Mouse (Mus musculus) midbrain, embryonic 15.5 days (tissue): ENCODE results near the gene Galnt16. TPM values are rescaled to one million over a fixed set of nuclear protein-coding genes. Genes with fewer than 3 reads are reported as not detected.

Source experiments
- ATAC-seq: fragments of 200-750 bp; cut with Nextera tagmentation; replicated peaks from 2 replicates; pipeline ENCODE4 v1.8.0; 2017; ENCODE audit warnings: moderate TSS enrichment
- H3K27ac ChIP-seq: fragments of 300-500 bp; sonication (generic); 2 replicates; pipeline ENCODE4 v1.5.1; 2015; ENCODE audit warnings: mild to moderate bottlenecking, inconsistent platforms
- H3K27me3 ChIP-seq: fragments of 300-500 bp; sonication (generic); replicated peaks from 2 replicates; pipeline ENCODE4 v1.6.1; 2015; ENCODE audit warnings: inconsistent platforms
- H3K36me3 ChIP-seq: fragments of 300-500 bp; sonication (generic); replicated peaks from 2 replicates; pipeline ENCODE4 v1.6.1; 2015; ENCODE audit warnings: inconsistent platforms
- H3K4me1 ChIP-seq: fragments of 300-500 bp; sonication (generic); 2 replicates; pipeline ENCODE4 v1.6.1; 2015; ENCODE audit warnings: inconsistent platforms
- H3K4me2 ChIP-seq: fragments of 300-500 bp; sonication (generic); 2 replicates; pipeline ENCODE4 v1.6.1; 2015; ENCODE audit warnings: inconsistent platforms, mild to moderate bottlenecking, moderate library complexity
- H3K4me3 ChIP-seq: fragments of 300-500 bp; sonication (generic); 2 replicates; pipeline ENCODE4 v1.5.1; 2015; ENCODE audit warnings: mild to moderate bottlenecking, inconsistent platforms
- H3K9ac ChIP-seq: fragments of 300-500 bp; sonication (generic); 2 replicates; pipeline ENCODE4 v1.6.1; 2015; ENCODE audit warnings: mild to moderate bottlenecking, inconsistent platforms
- H3K9me3 ChIP-seq: fragments of 300-500 bp; sonication (generic); 2 replicates; pipeline ENCODE4 v1.6.1; 2016; ENCODE audit warnings: inconsistent platforms
- WGBS: fragments of 180-500 bp; shearing (Covaris S2); methylation state at CpG from one replicate; pipeline ENCODE4 v1.1.7; 2015; ENCODE audit warnings: mixed read lengths; 5-methylcytosine and 5-hydroxymethylcytosine counted together
- polyA plus RNA-seq: library from polyadenylated mRNA; unstranded; fragments of >200 nt; fragmentation: Nextera tagmentation; extraction: Ambion mirVana; gene quantifications from 2 replicates; pipeline ENCODE4 v1.2.1, GENCODE M21; 2015

Galnt16 gene
- polyA plus RNA-seq, 1 experiment from 2014 or later = 42.4 TPM

DNA sequence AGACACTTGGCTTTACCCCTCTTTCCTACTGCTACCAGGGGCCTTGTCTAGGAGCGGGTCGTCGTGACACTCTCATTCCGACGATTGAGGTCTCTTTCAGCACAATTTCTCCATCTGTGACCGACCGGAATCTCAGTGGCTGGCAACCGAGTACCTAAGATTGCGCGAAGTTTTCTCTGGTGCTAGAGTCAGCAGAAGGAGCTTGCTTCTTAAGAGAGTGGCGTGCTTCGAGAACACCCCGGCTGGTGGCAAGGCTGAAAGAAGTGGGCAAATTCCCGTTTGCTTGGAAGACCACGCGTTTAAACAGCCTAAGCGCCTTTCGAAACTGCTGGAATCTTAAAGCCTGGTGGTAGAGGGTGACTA is 126.4 kb downstream of the Galnt16 start:
- Histone ChIP-seq H3K27ac (peak overlapping the region; percentile 89; the same call in 1 of the 2 replicates), H3K9me3 (no peaks in the 10 kb centered on the region), H3K27me3 (no peaks in the 10 kb centered on the region), H3K4me1 (peaks cover 52% of the 10 kb centered on the region), H3K4me3 (peak overlapping the region; percentile 75), H3K9ac (peak overlapping the region; percentile 53), H3K36me3 (peaks cover 7% of the 10 kb centered on the region), H3K4me2 (peak overlapping the region; percentile 70)
- ATAC-seq = no peak
- 9% methylated on average over 18 of the region's 18 CpGs for WGBS

DNA sequence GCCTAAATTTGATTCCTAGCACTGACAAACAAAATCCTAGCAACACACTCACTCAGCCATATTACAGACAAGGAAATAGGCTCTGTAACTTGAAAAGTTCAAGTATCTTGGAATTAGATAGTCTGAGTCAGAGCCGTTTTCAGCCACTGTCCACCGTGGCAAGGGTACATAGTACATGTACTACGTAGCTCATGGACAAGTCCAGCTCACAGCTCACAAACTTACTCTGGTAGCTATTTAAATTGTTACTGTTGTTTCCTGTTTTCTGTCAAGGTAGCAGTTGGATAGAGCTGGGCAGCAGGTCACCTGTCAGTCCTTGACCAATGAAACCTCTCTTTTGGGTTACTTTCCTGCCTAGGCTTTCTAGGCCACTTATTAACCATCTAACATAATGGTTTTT is 128.3 kb downstream of the Galnt16 start:
- no peaks in the 10 kb centered on the region for H3K36me3 ChIP-seq
- no peak for ATAC-seq
- H3K4me1 ChIP-seq = peaks cover 54% of the 10 kb centered on the region
- H3K4me2 ChIP-seq = peak overlapping the region; percentile 70
- peak overlapping the region; percentile 75; the same call in 1 of the 2 replicates for H3K4me3 ChIP-seq
- no peak overlapping the region for H3K27ac ChIP-seq
- no peaks in the 10 kb centered on the region for H3K27me3 ChIP-seq
- H3K9me3 ChIP-seq = no peaks in the 10 kb centered on the region
- no peak overlapping the region for H3K9ac ChIP-seq
- WGBS = 94% methylated on average over 3 of the region's 3 CpGs

DNA sequence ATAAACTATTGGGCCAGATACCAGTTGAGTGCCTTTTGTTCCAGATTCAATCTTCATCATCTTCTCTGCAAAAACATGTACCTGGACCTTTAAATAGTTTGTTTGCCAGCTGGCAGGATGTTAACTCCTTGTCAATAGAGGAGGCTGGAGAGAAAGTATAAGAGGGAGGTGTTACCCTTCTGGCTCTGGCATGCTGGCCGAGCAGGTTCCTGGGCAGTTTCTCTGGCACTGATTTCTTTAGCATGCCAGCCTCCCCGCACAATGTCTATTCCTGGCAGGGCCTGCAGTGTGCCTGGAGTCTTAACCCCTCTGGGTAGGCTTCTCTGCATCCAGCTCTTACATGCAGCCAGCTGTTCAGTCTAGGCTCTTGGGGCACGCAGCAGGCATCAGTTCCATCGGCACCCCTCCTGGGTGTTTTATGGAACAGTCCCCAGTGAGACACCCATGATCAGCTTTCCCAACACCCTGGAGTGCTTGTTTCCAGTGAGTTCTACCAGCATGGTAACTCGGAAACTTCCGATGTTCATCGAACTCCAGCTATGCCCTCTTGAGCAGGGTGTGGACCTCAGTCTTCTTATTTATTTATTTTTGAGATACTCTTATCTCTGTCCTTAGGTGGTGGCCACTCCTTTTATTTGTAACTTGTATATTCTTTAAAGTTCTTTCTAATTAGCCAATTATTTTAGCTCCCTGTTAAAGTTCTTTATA is 136.0 kb downstream of the Galnt16 start:
- H3K4me3 ChIP-seq = no peak overlapping the region
- no peaks in the 10 kb centered on the region for H3K9me3 ChIP-seq
- no peak overlapping the region for H3K4me2 ChIP-seq
- no peaks in the 10 kb centered on the region for H3K27me3 ChIP-seq
- no peak overlapping the region for H3K27ac ChIP-seq
- H3K4me1 ChIP-seq = 0 out of 2 replicates have a peak, but pooled peaks cover 2% of the 10 kb centered on the region
- ATAC-seq = no peak
- 92% methylated on average over 7 of the region's 7 CpGs for WGBS
- H3K9ac ChIP-seq = no peak overlapping the region
- H3K36me3 ChIP-seq = no peaks in the 10 kb centered on the region

DNA sequence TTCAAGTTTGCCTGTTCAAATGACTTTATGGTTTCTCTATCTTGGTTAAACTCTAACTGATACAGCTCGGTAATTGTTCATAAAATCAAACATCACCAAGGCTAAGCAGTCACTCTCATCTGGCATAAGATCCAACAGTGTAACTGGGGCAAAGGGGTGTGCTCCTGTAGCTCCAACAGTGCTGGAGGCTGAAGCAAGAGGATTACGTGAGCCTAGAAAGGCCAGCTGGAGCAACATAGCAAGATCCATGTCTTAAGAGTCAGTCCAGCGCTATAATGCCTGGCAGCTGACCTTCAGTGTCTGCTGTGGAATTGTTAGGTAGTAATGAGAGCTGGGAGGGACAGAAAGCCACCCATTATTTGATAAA is 136.6 kb downstream of the Galnt16 start:
- H3K9me3 ChIP-seq = no peaks in the 10 kb centered on the region
- 90% methylated on average over 3 of the region's 3 CpGs for WGBS
- no peak overlapping the region for H3K4me3 ChIP-seq
- H3K9ac ChIP-seq = no peak overlapping the region
- H3K4me1 ChIP-seq = 0 out of 2 replicates have a peak, but pooled peaks cover 2% of the 10 kb centered on the region
- no peaks in the 10 kb centered on the region for H3K36me3 ChIP-seq
- no peak for ATAC-seq
- H3K4me2 ChIP-seq = no peak overlapping the region
- H3K27me3 ChIP-seq = no peaks in the 10 kb centered on the region
- H3K27ac ChIP-seq = no peak overlapping the region

DNA sequence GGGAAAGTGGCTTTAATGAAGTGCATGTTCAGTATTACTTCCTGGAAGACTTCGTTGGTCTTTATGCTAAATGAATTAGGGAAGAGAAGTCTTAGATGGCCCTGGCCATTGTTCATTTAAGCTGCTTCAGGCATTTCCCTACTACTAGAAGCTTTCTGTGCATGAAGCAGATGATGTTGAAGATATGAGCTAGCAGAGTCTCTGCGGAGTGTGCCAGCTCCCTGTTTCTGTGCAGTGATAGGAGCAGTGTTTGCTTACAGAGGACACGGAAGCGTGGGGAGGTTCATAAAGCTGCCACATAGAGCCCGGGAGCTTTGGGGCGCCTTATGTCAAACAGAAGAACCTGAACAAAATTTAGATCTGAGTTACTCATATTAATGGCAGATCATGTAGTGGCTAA is 140.6 kb downstream of the Galnt16 start:
- H3K4me2 ChIP-seq = no peak overlapping the region
- H3K27me3 ChIP-seq = no peaks in the 10 kb centered on the region
- no peak overlapping the region for H3K27ac ChIP-seq
- WGBS = 86% methylated on average over 6 of the region's 6 CpGs
- H3K36me3 ChIP-seq = no peaks in the 10 kb centered on the region
- no peaks in the 10 kb centered on the region for H3K9me3 ChIP-seq
- ATAC-seq = no peak
- H3K4me1 ChIP-seq = no peaks in the 10 kb centered on the region
- H3K4me3 ChIP-seq = no peak overlapping the region
- no peak overlapping the region for H3K9ac ChIP-seq

DNA sequence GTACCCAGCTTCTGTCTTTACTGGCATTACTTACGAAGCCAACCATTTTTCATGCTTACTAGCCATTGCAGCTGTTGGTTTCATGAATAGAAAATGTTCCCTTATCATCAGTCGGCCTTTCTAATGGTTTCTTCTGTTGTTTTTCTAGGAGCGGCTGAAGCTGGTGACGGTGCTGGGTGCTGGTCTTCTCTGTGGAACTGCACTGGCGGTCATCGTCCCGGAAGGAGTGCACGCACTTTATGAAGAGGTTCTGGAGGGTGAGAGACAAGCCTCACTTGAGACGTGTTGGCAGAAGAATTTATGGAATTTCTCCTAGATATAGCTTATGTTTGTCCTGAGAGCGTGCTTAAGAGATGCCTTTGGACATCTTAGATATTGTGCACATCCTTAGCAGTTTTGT is 144.2 kb downstream of the Galnt16 start:
- H3K4me2 ChIP-seq = no peak overlapping the region
- H3K9me3 ChIP-seq = no peaks in the 10 kb centered on the region
- 0 out of 2 replicates have a peak, but pooled peaks cover 5% of the 10 kb centered on the region for H3K36me3 ChIP-seq
- no peak overlapping the region for H3K9ac ChIP-seq
- H3K4me1 ChIP-seq = no peaks in the 10 kb centered on the region
- H3K4me3 ChIP-seq = no peak overlapping the region
- no peak for ATAC-seq
- no peaks in the 10 kb centered on the region for H3K27me3 ChIP-seq
- WGBS = 95% methylated on average over 10 of the region's 10 CpGs
- no peak overlapping the region for H3K27ac ChIP-seq

DNA sequence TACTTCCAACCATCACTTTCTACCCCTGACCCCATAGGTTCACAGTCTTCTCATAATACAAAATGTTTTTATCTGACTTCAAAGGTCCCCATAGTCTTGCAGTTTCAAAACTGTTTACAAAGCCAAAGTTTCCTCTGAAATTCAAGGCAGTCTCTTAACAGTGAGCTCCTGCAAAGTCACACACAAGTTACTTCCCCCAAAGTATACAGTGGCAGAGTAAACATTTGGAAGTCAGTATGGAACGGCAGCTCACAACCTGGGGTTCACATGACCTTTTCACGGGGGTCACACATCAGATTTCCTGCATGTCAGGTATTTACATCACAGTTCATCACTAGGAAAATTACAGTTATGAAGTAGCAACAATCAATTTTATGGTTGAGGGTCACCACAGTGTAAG is 145.9 kb downstream of the Galnt16 start:
- no peaks in the 10 kb centered on the region for H3K4me1 ChIP-seq
- no peak overlapping the region for H3K9ac ChIP-seq
- no peak overlapping the region for H3K27ac ChIP-seq
- H3K27me3 ChIP-seq = no peaks in the 10 kb centered on the region
- WGBS = 90% methylated on average over 2 of the region's 2 CpGs
- H3K4me2 ChIP-seq = no peak overlapping the region
- H3K36me3 ChIP-seq = 0 out of 2 replicates have a peak, but pooled peaks cover 8% of the 10 kb centered on the region
- no peak overlapping the region for H3K4me3 ChIP-seq
- ATAC-seq = no peak
- no peaks in the 10 kb centered on the region for H3K9me3 ChIP-seq

DNA sequence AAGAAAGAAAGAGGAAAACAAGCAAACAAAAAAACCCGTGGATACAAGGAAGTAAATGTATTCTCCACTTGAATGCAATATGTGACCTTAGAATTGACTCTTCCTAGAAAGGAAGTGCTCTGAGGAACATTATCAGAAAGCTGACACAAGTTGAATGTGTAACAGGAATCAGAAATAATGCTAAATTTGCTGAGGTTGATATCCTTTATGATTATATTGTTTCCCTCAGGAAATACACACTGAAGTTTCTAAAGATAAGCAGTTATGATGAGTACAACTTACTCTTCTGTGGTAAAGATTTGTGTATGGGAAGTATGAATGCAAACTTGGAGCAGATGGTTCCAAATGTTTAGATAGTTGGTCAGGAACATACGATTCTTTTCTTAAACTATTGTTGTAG is 150.3 kb downstream of the Galnt16 start:
- H3K9ac ChIP-seq = no peak overlapping the region
- H3K4me1 ChIP-seq = no peaks in the 10 kb centered on the region
- no peaks in the 10 kb centered on the region for H3K9me3 ChIP-seq
- 0 out of 2 replicates have a peak, but pooled peaks cover 10% of the 10 kb centered on the region for H3K36me3 ChIP-seq
- H3K4me2 ChIP-seq = no peak overlapping the region
- no peak for ATAC-seq
- H3K4me3 ChIP-seq = no peak overlapping the region
- whole genome bisulfite sequencing = 87% methylated on average over 2 of the region's 2 CpGs
- H3K27ac ChIP-seq = no peak overlapping the region
- H3K27me3 ChIP-seq = no peaks in the 10 kb centered on the region

DNA sequence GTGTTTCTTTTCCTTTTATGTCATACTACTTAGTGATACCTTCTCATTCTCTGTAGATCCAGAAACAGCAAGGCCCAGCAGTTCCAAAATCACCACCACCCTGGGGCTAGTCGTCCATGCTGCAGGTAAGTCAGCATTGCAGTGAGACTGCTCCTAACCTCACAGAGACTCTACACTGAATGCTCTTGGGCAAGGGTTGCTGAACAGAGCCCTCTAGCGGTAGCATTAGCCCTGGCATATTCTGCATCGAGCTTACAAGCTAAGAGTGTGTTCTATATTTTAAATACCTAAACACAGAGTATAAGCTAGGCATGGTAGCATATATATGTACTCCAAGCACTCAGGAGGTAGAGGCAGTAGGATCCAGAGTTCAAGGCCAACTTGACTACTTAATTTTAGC is 155.1 kb downstream of the Galnt16 start:
- no peak for ATAC-seq
- 17% methylated on average over 3 of the region's 3 CpGs for WGBS
- no peaks in the 10 kb centered on the region for H3K27me3 ChIP-seq
- no peak overlapping the region for H3K27ac ChIP-seq
- no peak overlapping the region for H3K9ac ChIP-seq
- no peaks in the 10 kb centered on the region for H3K4me1 ChIP-seq
- peaks cover 25% of the 10 kb centered on the region for H3K36me3 ChIP-seq
- no peak overlapping the region for H3K4me2 ChIP-seq
- no peak overlapping the region for H3K4me3 ChIP-seq
- H3K9me3 ChIP-seq = no peaks in the 10 kb centered on the region

Other genes with a start within 250 kb of the Galnt16 start
- 25.5 and 26.6 TPM in 2 replicates for gene Dcaf5, start 81.7 kb upstream of the Galnt16 start, polyA plus RNA-seq
- gene Exd2, start 55.2 kb upstream of the Galnt16 start, polyA plus RNA-seq = 59.6 and 69.7 TPM in 2 replicates
- gene Slc39a9, start 125.6 kb downstream of the Galnt16 start, polyA plus RNA-seq = 24.3 and 27.5 TPM in 2 replicates
- gene Erh, start 126.1 kb downstream of the Galnt16 start, polyA plus RNA-seq = 292 and 300 TPM in 2 replicates
- gene Plekhd1, start 174.3 kb downstream of the Galnt16 start, polyA plus RNA-seq = 3.3 and 3.8 TPM in 2 replicates
- gene Ccdc177, start 242.4 kb downstream of the Galnt16 start, polyA plus RNA-seq = 5.9 and 6.6 TPM in 2 replicates